Mouse (Mus musculus) hindbrain, embryonic 10.5 days (tissue): Measurements from ENCODE around the gene C2cd2. TPM values are rescaled to one million over a fixed set of nuclear protein-coding genes. Genes with fewer than 3 reads are reported as not detected.
"Not testable (repeated sequence)": the region's sequence is repeated elsewhere in the genome, so short reads cannot be mapped to it uniquely, and the experiment has no call there.

Source experiments
- DNase-seq: peaks from one replicate; pipeline ENCODE4 v3.0.0-alpha.2; 2017; ENCODE audit warnings: low spot score
- H3K27ac ChIP-seq: fragments of 300-500 bp; sonication (generic); 2 replicates; pipeline ENCODE4 v1.5.1; 2016; ENCODE audit warnings: mild to moderate bottlenecking, moderate library complexity
- H3K27me3 ChIP-seq: fragments of 300-500 bp; sonication (generic); 2 replicates; pipeline ENCODE4 v1.6.1; 2016; ENCODE audit warnings: mild to moderate bottlenecking; ENCODE audit not compliant: poor library complexity, insufficient read depth, severe bottlenecking
- H3K36me3 ChIP-seq: fragments of 300-500 bp; sonication (generic); 2 replicates; pipeline ENCODE4 v1.6.1; 2016; ENCODE audit warnings: mild to moderate bottlenecking, moderate library complexity
- H3K4me1 ChIP-seq: fragments of 300-500 bp; sonication (generic); replicated peaks from 2 replicates; pipeline ENCODE4 v1.6.1; 2016; ENCODE audit warnings: mild to moderate bottlenecking
- H3K4me3 ChIP-seq: fragments of 300-500 bp; sonication (generic); 2 replicates; pipeline ENCODE4 v1.5.1; 2016; ENCODE audit warnings: mild to moderate bottlenecking, moderate library complexity
- H3K9me3 ChIP-seq: fragments of 300-500 bp; sonication (generic); 2 replicates; pipeline ENCODE4 v1.6.1; 2016; ENCODE audit warnings: mild to moderate bottlenecking, moderate library complexity
- WGBS: fragments of 180-500 bp; shearing (Covaris S2); methylation state at CpG from one replicate; pipeline ENCODE4 v1.1.7; 2016; 5-methylcytosine and 5-hydroxymethylcytosine counted together
- polyA plus RNA-seq: library from polyadenylated mRNA; unstranded; fragments of >200 nt; fragmentation: Nextera tagmentation; extraction: Ambion mirVana; gene quantifications from 2 replicates; pipeline ENCODE4 v1.2.1, GENCODE M21; 2016

The C2cd2 gene
- polyA plus RNA-seq: 13.6 and 17.0 TPM in 2 replicates

- H3K4me3 ChIP-seq: peak within 1 kb of the TSS; percentile 91
- H3K27ac ChIP-seq: peak within 1 kb of the TSS; percentile 97
- H3K36me3 ChIP-seq: 0 out of 2 replicates have a peak, but pooled peaks cover 11% of the 10 kb centered on the region
- H3K27me3 ChIP-seq: no peaks in the 10 kb centered on the region
- under 1% methylated on average over 78 of the region's 78 CpGs for WGBS
- H3K9me3 ChIP-seq: no peaks in the 10 kb centered on the region
- DNase-seq: peak; percentile 96
- H3K4me1 ChIP-seq: peaks cover 17% of the 10 kb centered on the region
Observed at GRCm38 (mm10) chr16:97962151-97962948, at the start of gene C2cd2, which contains the start of gene Zbtb21. TSS of gene C2cd2 (minus strand) at chr16:97962598. TSS of gene Zbtb21 (minus strand) at chr16:97962622.

DNA sequence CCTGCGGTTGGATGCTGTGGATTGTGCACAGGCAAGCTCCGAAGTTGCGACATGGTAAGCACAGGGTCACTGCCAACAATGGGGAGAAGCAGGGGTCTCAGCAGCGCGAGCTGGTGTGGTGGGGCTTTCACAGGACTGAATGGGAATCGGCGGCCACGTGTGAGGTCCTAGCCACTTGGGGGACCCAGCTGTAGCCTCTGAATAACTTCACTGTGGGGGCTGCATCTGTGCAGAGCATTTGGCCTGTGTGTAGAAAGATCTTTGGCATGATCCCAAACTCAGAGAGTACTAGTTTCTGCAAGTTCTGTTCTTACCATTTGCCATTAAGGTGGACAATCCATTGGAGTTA lies 35.0 kb upstream of the C2cd2 start:
- WGBS: under 1% methylated on average over 8 of the region's 8 CpGs
- DNase-seq, H3K27me3 ChIP-seq: not testable (repeated sequence)
- peaks cover 33% of the 10 kb centered on the region for H3K9me3 ChIP-seq
- H3K27ac ChIP-seq: peak overlapping the region; percentile 80
- peaks cover 35% of the 10 kb centered on the region for H3K36me3 ChIP-seq
- peak overlapping the region; percentile 65 for H3K4me3 ChIP-seq
- peaks cover 14% of the 10 kb centered on the region; the same call in 1 of the 2 replicates for H3K4me1 ChIP-seq

DNA sequence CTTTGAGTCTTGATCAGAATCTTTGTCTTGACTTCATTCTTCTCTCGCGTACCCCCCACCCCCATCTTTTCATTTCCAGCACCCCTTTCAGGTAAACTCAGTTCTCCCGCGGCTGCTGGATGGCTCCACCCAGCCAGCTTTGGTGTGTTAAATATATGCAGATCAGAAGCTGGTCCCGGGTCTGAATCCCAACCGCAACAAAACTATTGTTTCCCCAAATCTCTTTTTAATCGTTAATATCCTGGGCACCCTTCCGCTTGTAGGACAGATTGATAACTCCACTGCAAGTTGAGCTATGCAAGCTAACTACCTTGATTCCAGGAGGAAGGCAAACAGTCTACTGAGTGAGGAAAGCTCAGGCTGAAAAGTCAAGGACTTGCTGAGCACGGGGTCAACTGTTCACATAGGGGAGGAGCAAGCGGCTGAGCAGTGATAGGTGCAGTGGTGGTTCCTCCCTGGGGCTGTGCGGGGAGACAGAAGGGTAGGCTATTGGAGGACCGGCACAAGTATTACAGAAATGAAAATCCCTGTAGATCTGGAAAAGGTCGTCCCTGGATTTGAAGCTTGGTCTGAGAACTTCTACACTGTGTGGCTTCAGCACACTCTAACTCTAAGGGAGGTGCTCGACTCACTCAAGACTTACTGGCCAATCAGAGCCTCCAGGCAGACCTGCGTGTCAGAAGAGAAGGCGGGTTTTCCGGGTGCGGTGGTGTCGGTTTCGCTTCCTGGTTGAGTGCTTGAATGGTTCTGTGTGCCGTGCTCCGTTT lies 34.4 kb upstream of the C2cd2 start, which contains the start of gene B230307C23Rik:
Gene B230307C23Rik (plus strand): TSS at position 700 of the 767 bp plus-strand sequence.
- Histone ChIP-seq H3K4me3 (peak within 1 kb of the TSS; percentile 65), H3K27ac (peak within 1 kb of the TSS; percentile 80), H3K36me3 (peaks cover 29% of the 10 kb centered on the region), H3K4me1 (peaks cover 14% of the 10 kb centered on the region; the same call in 1 of the 2 replicates), H3K27me3 (no peaks in the 10 kb centered on the region), H3K9me3 (peaks cover 28% of the 10 kb centered on the region)
- DNase-seq: peak; percentile 87
- WGBS: 3% methylated on average over 22 of the region's 22 CpGs

- H3K36me3 ChIP-seq: peaks cover 24% of the 10 kb centered on the region
- WGBS: 24% methylated on average over 1 of the region's 1 CpGs
- peak overlapping the region; percentile 65 for H3K4me3 ChIP-seq
- no peak for DNase-seq
- H3K27ac ChIP-seq: peak overlapping the region; percentile 80
- no peaks in the 10 kb centered on the region for H3K27me3 ChIP-seq
- H3K9me3 ChIP-seq: peaks cover 21% of the 10 kb centered on the region
- peaks cover 14% of the 10 kb centered on the region; the same call in 1 of the 2 replicates for H3K4me1 ChIP-seq
Observed at GRCm38 (mm10) chr16:97995849-97996615, 33.6 kb upstream of the C2cd2 start.

DNA sequence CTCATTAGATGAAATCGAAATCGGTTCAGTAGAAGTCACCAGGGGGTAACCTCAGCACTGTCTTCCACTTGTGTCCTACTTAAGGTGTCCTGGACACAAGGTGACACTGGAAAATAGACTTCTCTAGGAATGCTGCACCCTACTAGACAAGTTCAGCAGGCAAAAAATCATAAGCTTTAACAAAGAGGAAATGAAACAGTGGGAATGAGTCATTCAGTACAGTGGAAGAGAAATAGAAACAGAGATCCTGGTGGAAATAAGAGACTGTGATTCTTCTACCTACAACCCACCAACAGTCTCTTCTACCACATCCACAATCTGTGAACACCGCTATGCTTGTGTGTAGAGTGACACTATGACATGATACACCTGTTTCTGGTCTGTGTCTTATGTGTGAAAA lies 30.1 kb upstream of the C2cd2 start:
- H3K27ac ChIP-seq, H3K36me3 ChIP-seq, DNase-seq, H3K27me3 ChIP-seq, H3K9me3 ChIP-seq, H3K4me3 ChIP-seq, H3K4me1 ChIP-seq: not testable (repeated sequence)
- 83% methylated on average over 3 of the region's 3 CpGs for WGBS

- Histone ChIP-seq H3K9me3 (0 out of 2 replicates have a peak, but pooled peaks cover 3% of the 10 kb centered on the region), H3K4me3 (no peak overlapping the region), H3K36me3 (no peaks in the 10 kb centered on the region), H3K4me1 (peaks cover 6% of the 10 kb centered on the region; the same call in 1 of the 2 replicates), H3K27me3 (no peaks in the 10 kb centered on the region), H3K27ac (no peak overlapping the region)
- WGBS: 74% methylated on average over 2 of the region's 2 CpGs
- no peak for DNase-seq
Observed at GRCm38 (mm10) chr16:97991517-97991916, 29.1 kb upstream of the C2cd2 start.

DNA sequence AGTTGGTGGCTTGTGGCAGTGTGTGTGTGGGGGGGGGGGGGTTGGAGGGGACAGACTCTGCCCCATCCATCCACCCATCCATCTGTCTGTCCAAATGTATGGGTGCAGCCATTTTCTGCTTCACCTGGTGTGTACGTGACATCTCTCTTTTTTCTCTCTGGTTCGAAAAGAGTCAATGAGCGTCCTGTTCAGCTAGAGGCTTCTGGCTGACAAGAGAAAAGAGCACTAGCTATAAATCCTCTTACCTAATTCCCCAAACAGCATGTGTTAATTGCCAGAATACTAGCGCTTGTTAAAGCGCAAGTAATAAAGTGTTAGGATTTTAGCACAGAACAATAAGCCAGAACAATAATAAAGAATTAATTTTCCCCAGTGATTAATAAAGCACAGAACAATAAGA lies 22.2 kb upstream of the C2cd2 start:
- WGBS: 90% methylated on average over 5 of the region's 5 CpGs
- Histone ChIP-seq H3K4me3 (no peak overlapping the region), H3K9me3 (0 out of 2 replicates have a peak, but pooled peaks cover 3% of the 10 kb centered on the region), H3K27me3 (no peaks in the 10 kb centered on the region), H3K36me3 (no peaks in the 10 kb centered on the region), H3K4me1 (no peaks in the 10 kb centered on the region), H3K27ac (no peak overlapping the region)
- no peak for DNase-seq

- H3K36me3 ChIP-seq: no peaks in the 10 kb centered on the region
- DNase-seq: no peak
- WGBS: 93% methylated on average over 1 of the region's 1 CpGs
Observed at GRCm38 (mm10) chr16:97981362-97981761, 19.0 kb upstream of the C2cd2 start.

DNA sequence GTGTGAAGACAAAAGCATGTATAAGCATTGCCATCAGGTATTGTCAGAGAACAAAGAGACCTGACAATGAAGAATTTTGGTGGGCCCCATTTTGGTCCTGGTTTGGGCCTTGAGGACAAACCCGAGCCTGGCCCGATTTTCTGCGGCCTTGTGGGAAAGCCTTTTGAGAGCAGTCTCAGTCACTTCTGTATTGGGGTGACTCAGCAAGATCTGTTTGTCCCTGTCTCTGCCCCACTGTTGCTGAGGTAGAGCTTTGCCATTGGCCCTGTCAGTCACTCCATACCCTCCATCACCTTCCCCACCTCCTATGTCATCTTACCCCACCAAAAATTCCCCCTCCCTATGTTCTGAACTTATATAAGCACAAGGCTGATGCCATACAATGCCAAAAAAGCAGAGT lies 15.3 kb upstream of the C2cd2 start:
- WGBS: 85% methylated on average over 3 of the region's 3 CpGs
- no peaks in the 10 kb centered on the region for H3K36me3 ChIP-seq
- DNase-seq: no peak
- H3K27me3 ChIP-seq: no peaks in the 10 kb centered on the region
- H3K27ac ChIP-seq: no peak overlapping the region
- H3K4me1 ChIP-seq: no peaks in the 10 kb centered on the region; the same call in 1 of the 2 replicates
- H3K4me3 ChIP-seq: no peak overlapping the region
- H3K9me3 ChIP-seq: no peaks in the 10 kb centered on the region

More at GRCm38 (mm10) chr16:97981362-97981761, 19.0 kb upstream of the C2cd2 start:
- Histone ChIP-seq H3K4me1 (no peaks in the 10 kb centered on the region; the same call in 1 of the 2 replicates), H3K27me3 (no peaks in the 10 kb centered on the region), H3K4me3 (no peak overlapping the region), H3K9me3 (no peaks in the 10 kb centered on the region), H3K27ac (no peak overlapping the region)

DNA sequence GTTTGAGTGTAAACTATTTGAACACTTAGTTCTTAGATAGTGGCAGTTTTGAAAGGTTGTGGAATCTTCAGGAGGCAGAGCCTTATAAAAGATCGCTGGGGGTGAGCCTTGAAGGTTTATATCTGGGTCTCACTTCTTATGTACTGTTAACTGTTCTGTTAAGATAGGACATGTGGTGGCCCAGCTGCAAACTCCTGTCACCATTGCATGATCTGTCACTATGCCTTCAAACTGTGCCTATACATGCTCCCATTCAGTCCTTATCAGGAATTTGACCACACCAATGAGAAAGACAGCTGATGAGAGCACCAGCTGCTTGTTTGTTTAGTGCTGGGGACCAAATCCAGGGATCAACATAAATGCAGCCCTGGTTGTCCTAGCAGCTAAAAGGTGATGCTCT lies 14.9 kb upstream of the C2cd2 start:
- H3K36me3 ChIP-seq: no peaks in the 10 kb centered on the region
- WGBS: 83% methylated on average over 1 of the region's 1 CpGs
- H3K4me3 ChIP-seq: no peak overlapping the region
- no peak for DNase-seq
- H3K27ac ChIP-seq: no peak overlapping the region
- H3K27me3 ChIP-seq: no peaks in the 10 kb centered on the region
- H3K9me3 ChIP-seq: no peaks in the 10 kb centered on the region
- H3K4me1 ChIP-seq: no peaks in the 10 kb centered on the region; the same call in 1 of the 2 replicates

DNA sequence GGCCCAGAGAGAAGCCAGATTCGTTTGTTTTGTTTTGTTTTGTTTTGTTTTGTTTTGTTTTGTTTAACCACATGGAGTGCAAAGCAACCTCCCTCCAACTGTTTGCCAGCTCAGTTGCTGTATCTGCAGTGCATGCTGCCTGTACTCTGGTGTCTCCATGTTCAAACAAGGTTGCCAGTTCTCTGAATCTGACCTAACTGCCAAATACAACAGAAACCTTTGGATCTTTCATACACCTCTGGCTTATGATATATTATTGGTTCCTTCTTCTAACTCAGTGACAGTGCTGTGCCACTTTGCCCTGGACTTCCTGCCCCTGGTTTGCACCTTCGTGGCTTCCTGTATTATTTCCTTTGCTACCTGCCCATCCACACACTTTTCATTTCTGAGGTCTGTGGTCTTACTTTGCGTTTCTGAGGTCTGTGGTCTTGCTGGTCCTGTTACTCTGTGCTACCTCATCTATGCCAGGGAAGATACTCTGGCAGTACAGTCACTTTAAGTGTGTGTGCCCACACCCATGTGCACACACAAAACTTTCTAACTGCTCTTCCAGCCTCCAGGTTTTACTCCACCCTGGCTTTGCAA lies 1.6 kb upstream of the C2cd2 start:
- 88% methylated on average over 3 of the region's 3 CpGs for WGBS
- H3K27ac ChIP-seq: no peak overlapping the region
- DNase-seq: no peak
- H3K4me3 ChIP-seq: no peak overlapping the region
- H3K36me3 ChIP-seq: 0 out of 2 replicates have a peak, but pooled peaks cover 5% of the 10 kb centered on the region
- H3K9me3 ChIP-seq: no peaks in the 10 kb centered on the region
- H3K4me1 ChIP-seq: peaks cover 17% of the 10 kb centered on the region
- no peaks in the 10 kb centered on the region for H3K27me3 ChIP-seq
